In the genomic region with DNA sequence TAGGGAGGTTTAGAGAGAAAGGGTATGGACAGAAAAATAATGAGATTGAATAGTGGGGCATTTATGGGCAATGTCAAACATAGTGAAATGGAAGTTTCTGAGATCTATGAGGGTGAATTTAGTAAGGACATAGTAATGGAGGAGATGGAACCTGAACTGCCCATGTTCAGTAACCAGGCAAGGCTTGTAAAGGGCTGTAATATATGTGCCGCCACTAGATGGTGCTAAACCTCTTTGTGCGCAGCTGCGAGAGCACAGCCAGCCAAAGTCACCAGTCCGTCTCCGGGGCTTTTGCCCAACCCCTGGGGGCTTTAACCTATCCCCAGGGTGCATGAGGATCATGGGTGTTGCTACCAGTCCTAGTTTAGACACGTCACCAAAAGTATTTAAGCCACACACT, we compare ENCODE assay signal across 8 mouse cellular contexts.
DNase-seq lines count a peak whose midpoint lies in the region; ATAC-seq and TF ChIP-seq lines count a peak whose summit lies in the region.
"Not testable (repeated sequence)": the region's sequence is repeated elsewhere in the genome, so short reads cannot be mapped to it uniquely, and the experiment has no call there.

No protein-coding gene starts in this region.

- not testable (repeated sequence) for H3K4me3 ChIP-seq in CH12.LX (replicated peaks in 1 of 3; ENCODE audit: low read depth in 2 of 3, low read length in 2 of 3, poor library complexity in 1 of 3); forebrain, embryonic 12.5 days (replicated peaks); heart, postnatal 0 days (ENCODE audit: low read depth, low read length); liver, embryonic 11.5 days (ENCODE audit: low read depth, low read length); neural tube, embryonic 11.5 days (ENCODE audit: low read depth, low read length)

- H3K27ac ChIP-seq in CH12.LX (ENCODE audit: insufficient read depth, low read depth); forebrain, embryonic 12.5 days; heart, postnatal 0 days (ENCODE audit: low read depth); liver, embryonic 11.5 days (ENCODE audit: low read depth, low read length); neural tube, embryonic 11.5 days (ENCODE audit: low read depth, low read length): not testable (repeated sequence)

- not testable (repeated sequence) for H3K9me3 ChIP-seq in CH12.LX (replicated peaks; ENCODE audit: low read length); forebrain, embryonic 12.5 days; heart, postnatal 0 days (replicated peaks; ENCODE audit: control insufficient read depth, low read length); liver, embryonic 11.5 days (ENCODE audit: control insufficient read depth, low read length); neural tube, embryonic 11.5 days (ENCODE audit: control insufficient read depth, low read length)

- dilution Hi-C loops in CH12.LX (cut with MboI; ENCODE audit: extremely low pct_ligation_motif_present, extremely low pct_unique_long_range_greater_than_20kb, low sequenced_read_pairs) = not testable (repeated sequence)

- peak; percentile 6 for DNase-seq in CH12.LX (ENCODE audit: extremely low read depth)
- peak; percentile 15 to 53 for DNase-seq in adrenal gland, postnatal 36 days
- DNase-seq in heart, postnatal 0 days (ENCODE audit: low spot score) = peak; percentile 8
- DNase-seq in kidney, postnatal 14 days = peak; percentile 48
- DNase-seq in liver, embryonic 11.5 days (ENCODE audit: low spot score); neural tube, embryonic 11.5 days (ENCODE audit: low spot score): not testable (repeated sequence)
- DNase-seq in testis, postnatal 10 days (ENCODE audit: low spot score) = peak; percentile 64

- not testable (repeated sequence) for H3K4me1 ChIP-seq in CH12.LX (ENCODE audit: control insufficient read depth in 1 of 2, insufficient read depth in 2 of 2); forebrain, embryonic 12.5 days; heart, postnatal 0 days (ENCODE audit: control insufficient read depth, insufficient read depth); liver, embryonic 11.5 days (replicated peaks; ENCODE audit: control insufficient read depth, insufficient read depth, low read length); neural tube, embryonic 11.5 days (ENCODE audit: control insufficient read depth, insufficient read depth, low read length)

- 6% methylated on average over 5 of the region's 6 CpGs for WGBS in forebrain, embryonic 12.5 days
- 0% methylated on average over 1 of the region's 6 CpGs for WGBS in heart, postnatal 0 days
- 0% methylated on average over 3 of the region's 6 CpGs for WGBS in liver, embryonic 11.5 days
- 0% methylated on average over 3 of the region's 6 CpGs for WGBS in neural tube, embryonic 11.5 days

- H3K9ac ChIP-seq in CH12.LX (ENCODE audit: insufficient read depth, low read depth); forebrain, embryonic 12.5 days; heart, postnatal 0 days (replicated peaks; ENCODE audit: low read depth, low read length); liver, embryonic 11.5 days (ENCODE audit: low read depth, low read length); neural tube, embryonic 11.5 days (ENCODE audit: low read length): not testable (repeated sequence)

- not testable (repeated sequence) for H3K36me3 ChIP-seq in CH12.LX (replicated peaks in 1 of 2; ENCODE audit: control insufficient read depth in 1 of 2, insufficient read depth in 1 of 2, low read length in 1 of 2); forebrain, embryonic 12.5 days (replicated peaks); heart, postnatal 0 days (replicated peaks; ENCODE audit: control insufficient read depth, insufficient read depth, low read length); liver, embryonic 11.5 days (ENCODE audit: control insufficient read depth, insufficient read depth, low read length); neural tube, embryonic 11.5 days (ENCODE audit: control insufficient read depth, insufficient read depth, low read length)

- TF ChIP-seq POLR2A in CH12.LX (IDR thresholded peaks at IDR 0.05; ENCODE audit: low read depth, low read length) = not testable (repeated sequence)

- peak; percentile 14 for TF ChIP-seq RAD21 in CH12.LX (IDR thresholded peaks at IDR 0.05; ENCODE audit: low read depth, low read length)

- not testable (repeated sequence) for H3K4me2 ChIP-seq in CH12.LX (ENCODE audit: insufficient read depth, low read depth, poor library complexity, severe bottlenecking); forebrain, embryonic 12.5 days; heart, postnatal 0 days (ENCODE audit: low read depth, low read length); liver, embryonic 11.5 days; neural tube, embryonic 11.5 days (ENCODE audit: low read depth)

- H3K27me3 ChIP-seq in CH12.LX (replicated peaks) = peaks cover 27% of the 10 kb centered on the region
- not testable (repeated sequence) for H3K27me3 ChIP-seq in forebrain, embryonic 12.5 days; heart, postnatal 0 days (ENCODE audit: control insufficient read depth, insufficient read depth, low read length); liver, embryonic 11.5 days (replicated peaks; ENCODE audit: control insufficient read depth, insufficient read depth, low read length); neural tube, embryonic 11.5 days (ENCODE audit: control insufficient read depth, insufficient read depth, low read length)

- not testable (repeated sequence) for TF ChIP-seq EP300 in CH12.LX (IDR thresholded peaks at IDR 0.05; ENCODE audit: low read length); heart, postnatal 0 days (IDR thresholded peaks at IDR 0.05; ENCODE audit: low read depth)

- not testable (repeated sequence) for H3K79me2 ChIP-seq in CH12.LX (replicated peaks; ENCODE audit: control insufficient read depth, extremely low read depth, insufficient read depth, poor library complexity, severe bottlenecking)

- in situ Hi-C loops in CH12.LX (cut with MboI; ENCODE audit: low pct_ligation_motif_present, low pct_unique_long_range_greater_than_20kb, low sequenced_read_pairs) = loop anchor here (10.0 to 25.0 kb wide), 2 partner anchors 334 to 431 kb away; no protein-coding TSS in a partner anchor

- peak in 1 of 2 experiments; percentile 42; a peak in 2 of 4 replicates for TF ChIP-seq CTCF in CH12.LX (conservative IDR thresholded peaks at IDR 0.05 in 1 of 2, IDR thresholded peaks at IDR 0.05 in 1 of 2; ENCODE audit: low read depth in 2 of 2, low read length in 2 of 2)
- peak; percentile 49 for TF ChIP-seq CTCF in heart, postnatal 0 days (IDR thresholded peaks at IDR 0.05; ENCODE audit: low read depth)

- ATAC-seq in forebrain, embryonic 12.5 days (ENCODE audit: low FRiP score) = peak; percentile 77; the same call in 1 of the 2 replicates
- not testable (repeated sequence) for ATAC-seq in heart, postnatal 0 days (ENCODE audit: insufficient read depth, low read depth)
- peak; percentile 61 for ATAC-seq in liver, embryonic 11.5 days (replicated peaks; ENCODE audit: low FRiP score)
- peak; percentile 76; the same call in 1 of the 2 replicates for ATAC-seq in neural tube, embryonic 11.5 days (ENCODE audit: insufficient read depth, low FRiP score, low TSS enrichment)

TF ChIP-seq in CH12.LX, 34 proteins besides CTCF, POLR2A, EP300 and RAD21:
- TF ChIP-seq SMC3 (IDR thresholded peaks at IDR 0.05; ENCODE audit: low read depth, low read length) (peak; percentile 17; the same call in 1 of the 2 replicates), NRF1 (IDR thresholded peaks at IDR 0.05; ENCODE audit: low read depth, low read length) (peak; percentile 26; the same call in 1 of the 2 replicates)
